Mouse (Mus musculus): ENCODE measurements at regions not wholly inside any gene's neighbourhood (a gene's known extent, or its start where the extent isn't known, plus 50 kb on each side); places are given as distances from the start of the nearest gene placed in this dataset.

- TF ChIP-seq EP300 (optimal IDR thresholded peaks at IDR 0.05) (no peak), CTCF (IDR thresholded peaks at IDR 0.05; ENCODE audit: low read depth) (no peak)
Measured at GRCm38 (mm10) chr12:107662624-107663023, 174.2 kb downstream of the 3110018I06Rik start.

Measured in stomach, postnatal 0 days (tissue).